Mouse (Mus musculus) liver, embryonic 15.5 days (tissue): Measurements from ENCODE around the gene Dvl2. TPM values are rescaled to one million over a fixed set of nuclear protein-coding genes. Genes with fewer than 3 reads are reported as not detected.
"Not testable (repeated sequence)": the region's sequence is repeated elsewhere in the genome, so short reads cannot be mapped to it uniquely, and the experiment has no call there.

Source experiments
- ATAC-seq: fragments of 200-750 bp; cut with Nextera tagmentation; 2 replicates; pipeline ENCODE4 v1.8.0; 2017; ENCODE audit warnings: moderate number of reproducible peaks, mild to moderate bottlenecking, moderate library complexity; ENCODE audit not compliant: insufficient read depth
- H3K27ac ChIP-seq: fragments of 300-500 bp; sonication (generic); replicated peaks from 2 replicates; pipeline ENCODE4 v1.5.1; 2015; ENCODE audit warnings: mild to moderate bottlenecking, inconsistent platforms
- H3K27me3 ChIP-seq: fragments of 300-500 bp; sonication (generic); 2 replicates; pipeline ENCODE4 v1.6.1; 2015; ENCODE audit warnings: mild to moderate bottlenecking, inconsistent platforms
- H3K36me3 ChIP-seq: fragments of 300-500 bp; sonication (generic); replicated peaks from 2 replicates; pipeline ENCODE4 v1.6.1; 2015; ENCODE audit warnings: moderate library complexity, mild to moderate bottlenecking, inconsistent platforms
- H3K4me1 ChIP-seq: fragments of 300-500 bp; sonication (generic); replicated peaks from 2 replicates; pipeline ENCODE4 v1.6.1; 2015; ENCODE audit warnings: inconsistent platforms
- H3K4me2 ChIP-seq: fragments of 300-500 bp; sonication (generic); 2 replicates; pipeline ENCODE4 v1.6.1; 2015; ENCODE audit warnings: moderate library complexity, mild to moderate bottlenecking, inconsistent platforms
- H3K4me3 ChIP-seq: fragments of 300-500 bp; sonication (generic); replicated peaks from 2 replicates; pipeline ENCODE4 v1.5.1; 2015; ENCODE audit warnings: mild to moderate bottlenecking, inconsistent platforms
- H3K9ac ChIP-seq: fragments of 300-500 bp; sonication (generic); 2 replicates; pipeline ENCODE4 v1.6.1; 2015; ENCODE audit warnings: moderate library complexity, mild to moderate bottlenecking, inconsistent platforms
- H3K9me3 ChIP-seq: fragments of 300-500 bp; sonication (generic); replicated peaks from 2 replicates; pipeline ENCODE4 v1.6.1; 2016; ENCODE audit warnings: inconsistent platforms
- WGBS: fragments of 180-500 bp; shearing (Covaris S2); methylation state at CpG from one replicate; pipeline ENCODE4 v1.1.7; 2015; ENCODE audit warnings: mixed read lengths; ENCODE audit not compliant: insufficient replicate concordance; 5-methylcytosine and 5-hydroxymethylcytosine counted together
- polyA plus RNA-seq: library from polyadenylated mRNA; unstranded; fragments of >200 nt; fragmentation: Nextera tagmentation; extraction: Ambion mirVana; gene quantifications from 2 replicates; pipeline ENCODE4 v1.2.1, GENCODE M21; 2015

Gene Dvl2
- polyA plus RNA-seq, 1 experiment from 2014 or later: 5.5 TPM

GRCm38 (mm10) chr11:70010548-70010947 is 10.2 kb downstream of the Dvl2 start:
- 84% methylated on average over 12 of the region's 12 CpGs for WGBS
- no peak for ATAC-seq
- Histone ChIP-seq H3K27ac (no peak overlapping the region), H3K4me1 (peaks cover 21% of the 10 kb centered on the region), H3K9me3 (no peaks in the 10 kb centered on the region), H3K4me2 (no peak overlapping the region), H3K36me3 (peaks cover 78% of the 10 kb centered on the region), H3K4me3 (no peak overlapping the region), H3K9ac (no peak overlapping the region), H3K27me3 (no peaks in the 10 kb centered on the region)

- no peak overlapping the region for H3K4me3 ChIP-seq
- peaks cover 25% of the 10 kb centered on the region for H3K4me1 ChIP-seq
- no peaks in the 10 kb centered on the region for H3K27me3 ChIP-seq
- no peak for ATAC-seq
- no peak overlapping the region for H3K4me2 ChIP-seq
- H3K9ac ChIP-seq: no peak overlapping the region
- no peaks in the 10 kb centered on the region for H3K9me3 ChIP-seq
- H3K36me3 ChIP-seq: peaks cover 75% of the 10 kb centered on the region
- WGBS: 76% methylated on average over 10 of the region's 10 CpGs
- H3K27ac ChIP-seq: no peak overlapping the region
Measured at GRCm38 (mm10) chr11:70010961-70011360, 10.6 kb downstream of the Dvl2 start.

- whole genome bisulfite sequencing: 80% methylated on average over 9 of the region's 9 CpGs
Measured at GRCm38 (mm10) chr11:70012931-70013330, 12.5 kb downstream of the Dvl2 start.

GRCm38 (mm10) chr11:70013408-70013807 is 13.0 kb downstream of the Dvl2 start:
- Histone ChIP-seq H3K36me3 (peaks cover 51% of the 10 kb centered on the region), H3K4me3 (no peak overlapping the region), H3K27me3 (no peaks in the 10 kb centered on the region), H3K27ac (no peak overlapping the region), H3K4me2 (no peak overlapping the region), H3K9ac (no peak overlapping the region), H3K9me3 (no peaks in the 10 kb centered on the region), H3K4me1 (peaks cover 35% of the 10 kb centered on the region)
- 86% methylated on average over 3 of the region's 3 CpGs for WGBS
- ATAC-seq: no peak

More at GRCm38 (mm10) chr11:70012931-70013330, 12.5 kb downstream of the Dvl2 start:
- ATAC-seq: no peak
- H3K4me1 ChIP-seq: peaks cover 31% of the 10 kb centered on the region
- H3K27ac ChIP-seq: no peak overlapping the region
- no peak overlapping the region for H3K4me2 ChIP-seq
- no peak overlapping the region for H3K4me3 ChIP-seq
- no peaks in the 10 kb centered on the region for H3K27me3 ChIP-seq
- H3K9ac ChIP-seq: no peak overlapping the region
- peaks cover 56% of the 10 kb centered on the region for H3K36me3 ChIP-seq
- no peaks in the 10 kb centered on the region for H3K9me3 ChIP-seq

- peaks cover 42% of the 10 kb centered on the region for H3K4me1 ChIP-seq
Measured at GRCm38 (mm10) chr11:70014051-70014450, 13.7 kb downstream of the Dvl2 start.

GRCm38 (mm10) chr11:70014880-70015558 is 14.6 kb downstream of the Dvl2 start, which contains the start of gene Acadvl:
Gene Acadvl, minus strand, starts transcription at chr11:70015411.
- Histone ChIP-seq H3K4me2 (peak within 1 kb of the TSS; percentile 88), H3K4me1 (peaks cover 50% of the 10 kb centered on the region)
- under 1% methylated on average over 35 of the region's 35 CpGs for WGBS

More at GRCm38 (mm10) chr11:70014051-70014450, 13.7 kb downstream of the Dvl2 start:
- no peaks in the 10 kb centered on the region for H3K27me3 ChIP-seq
- WGBS: 64% methylated on average over 5 of the region's 5 CpGs
- H3K4me3 ChIP-seq: peak overlapping the region; percentile 73
- H3K9ac ChIP-seq: peak overlapping the region; percentile 75; the same call in 1 of the 2 replicates
- ATAC-seq: no peak
- no peaks in the 10 kb centered on the region for H3K9me3 ChIP-seq
- peak overlapping the region; percentile 76; the same call in 1 of the 2 replicates for H3K27ac ChIP-seq
- H3K36me3 ChIP-seq: peaks cover 44% of the 10 kb centered on the region
- peak overlapping the region; percentile 88 for H3K4me2 ChIP-seq

GRCm38 (mm10) chr11:70015677-70016076 is 15.3 kb downstream of the Dvl2 start:
- Histone ChIP-seq H3K27me3 (no peaks in the 10 kb centered on the region), H3K4me1 (peaks cover 57% of the 10 kb centered on the region), H3K36me3 (peaks cover 29% of the 10 kb centered on the region), H3K9me3 (no peaks in the 10 kb centered on the region), H3K9ac (0 out of 2 replicates have a peak overlapping the region, but pooled peaks have one; percentile 75), H3K27ac (no peak overlapping the region), H3K4me3 (peak overlapping the region; percentile 73), H3K4me2 (peak overlapping the region; percentile 88)
- WGBS: 57% methylated on average over 6 of the region's 6 CpGs
- ATAC-seq: no peak

More at GRCm38 (mm10) chr11:70014880-70015558, 14.6 kb downstream of the Dvl2 start, which contains the start of gene Acadvl:
- ATAC-seq: peak; percentile 84
- H3K9me3 ChIP-seq: no peaks in the 10 kb centered on the region
- peak within 1 kb of the TSS; percentile 73 for H3K4me3 ChIP-seq
- peak within 1 kb of the TSS; percentile 75 for H3K9ac ChIP-seq
- H3K27me3 ChIP-seq: no peaks in the 10 kb centered on the region
- H3K27ac ChIP-seq: peak within 1 kb of the TSS; percentile 76
- H3K36me3 ChIP-seq: peaks cover 36% of the 10 kb centered on the region

GRCm38 (mm10) chr11:70016177-70016576 is 15.8 kb downstream of the Dvl2 start:
- not testable (repeated sequence) for H3K4me3 ChIP-seq, H3K4me2 ChIP-seq, H3K9me3 ChIP-seq, H3K27ac ChIP-seq, H3K9ac ChIP-seq, H3K27me3 ChIP-seq, ATAC-seq
- Histone ChIP-seq H3K4me1 (peaks cover 62% of the 10 kb centered on the region), H3K36me3 (peaks cover 24% of the 10 kb centered on the region)
- WGBS: 74% methylated on average over 2 of the region's 2 CpGs

GRCm38 (mm10) chr11:70016669-70017068 is 16.3 kb downstream of the Dvl2 start, which contains the start of gene Dlg4:
Gene Dlg4, plus strand, starts transcription at chr11:70016942.
- no peak for ATAC-seq
- H3K4me1 ChIP-seq: peaks cover 67% of the 10 kb centered on the region
- 55% methylated on average over 3 of the region's 3 CpGs for WGBS
- peak within 1 kb of the TSS; percentile 88; the same call in 1 of the 2 replicates for H3K4me2 ChIP-seq
- H3K9ac ChIP-seq: no peak within 1 kb of the TSS; the same call in 1 of the 2 replicates
- H3K9me3 ChIP-seq: no peaks in the 10 kb centered on the region
- no peak within 1 kb of the TSS for H3K27ac ChIP-seq
- peak within 1 kb of the TSS; percentile 47 for H3K4me3 ChIP-seq
- peaks cover 3% of the 10 kb centered on the region; the same call in 1 of the 2 replicates for H3K27me3 ChIP-seq
- peaks cover 19% of the 10 kb centered on the region for H3K36me3 ChIP-seq

- Histone ChIP-seq H3K4me3 (no peak overlapping the region), H3K4me2 (no peak overlapping the region), H3K36me3 (peaks cover 13% of the 10 kb centered on the region), H3K27ac (no peak overlapping the region), H3K4me1 (peaks cover 67% of the 10 kb centered on the region), H3K9me3 (no peaks in the 10 kb centered on the region), H3K27me3 (peaks cover 9% of the 10 kb centered on the region), H3K9ac (no peak overlapping the region; the same call in 1 of the 2 replicates)
- ATAC-seq: no peak
- 50% methylated on average over 7 of the region's 7 CpGs for WGBS
Measured at GRCm38 (mm10) chr11:70017199-70017767, 16.9 kb downstream of the Dvl2 start.
